Mouse (Mus musculus) Patski (cell line): ENCODE measurements at regions not wholly inside any gene's neighbourhood (a gene's known extent, or its start where the extent isn't known, plus 50 kb on each side); places are given as distances from the start of the nearest gene placed in this dataset.

ENCODE experiments used
- ATAC-seq: fragments of 100-300 bp; one replicate; pipeline ENCODE4 v1.8.0; 2021
- CTCF ChIA-PET: fragments of 350-600 bp; sonication (Branson Sonifier 250); formaldehyde crosslinking; loops from one replicate; lab custom pipeline; 2022; ENCODE audit warnings: inconsistent platforms; lab: Charles Lee
- POLR2A ChIA-PET: fragments of 350-600 bp; sonication (Branson Sonifier 250); formaldehyde crosslinking; loops from one replicate; lab custom pipeline; 2022; ENCODE audit warnings: antibody characterized with exemption, inconsistent platforms; lab: Charles Lee
- DNase-seq: peaks from one replicate; pipeline ENCODE4 v3.0.0-alpha.2; 2011; ENCODE audit warnings: low read depth, low spot score
- H3K27me3 ChIP-seq: fragments of 371-371 bp; one replicate; pipeline ENCODE4 v1.5.1; 2021
- CTCF ChIP-seq: fragments of 100-300 bp; IDR thresholded peaks from one replicate; pipeline ENCODE4 v1.5.1; 2021
- in situ Hi-C: fragments of 300-500 bp; cut with MboI; formaldehyde crosslinking; loops from 3 replicates; pipeline ENCODE4 v1.11.1; 2018; ENCODE audit warnings: low pct_unique_long_range_greater_than_20kb, mixed read lengths

GRCm38 (mm10) chr9:115720306-115720705, 188.9 kb upstream of the Gadl1 start:
- in situ Hi-C loops: no loop called here
- POLR2A ChIA-PET: no interaction called here

GRCm38 (mm10) chr9:115720841-115721240, 188.4 kb upstream of the Gadl1 start:
- CTCF ChIA-PET: no interaction called here
- ATAC-seq (no peak), DNase-seq (no peak)
- POLR2A ChIA-PET: no interaction called here
- no peak for TF ChIP-seq CTCF
- in situ Hi-C loops: no loop called here
- no peaks in the 10 kb centered on the region for H3K27me3 ChIP-seq

More at GRCm38 (mm10) chr9:115720306-115720705, 188.9 kb upstream of the Gadl1 start:
- no peak for TF ChIP-seq CTCF
- H3K27me3 ChIP-seq: no peaks in the 10 kb centered on the region
- CTCF ChIA-PET: no interaction called here
- no peak for ATAC-seq
- no peak for DNase-seq

- CTCF ChIA-PET: no interaction called here
- ATAC-seq (no peak), DNase-seq (no peak)
- in situ Hi-C loops: no loop called here
- no peak for TF ChIP-seq CTCF
- H3K27me3 ChIP-seq: no peaks in the 10 kb centered on the region
- POLR2A ChIA-PET: no interaction called here
Observed at GRCm38 (mm10) chr9:115724063-115724462, 185.2 kb upstream of the Gadl1 start.

GRCm38 (mm10) chr9:115727361-115727760, 181.9 kb upstream of the Gadl1 start:
- no peak for TF ChIP-seq CTCF
- no peak for ATAC-seq
- ChIA-PET CTCF (no interaction called here), POLR2A (no interaction called here)
- H3K27me3 ChIP-seq: no peaks in the 10 kb centered on the region
- in situ Hi-C loops: no loop called here
- no peak for DNase-seq

GRCm38 (mm10) chr9:115731557-115731956, 177.7 kb upstream of the Gadl1 start:
- in situ Hi-C loops: no loop called here
- POLR2A ChIA-PET: no interaction called here
- H3K27me3 ChIP-seq: no peaks in the 10 kb centered on the region
- no peak for TF ChIP-seq CTCF
- DNase-seq: no peak
- no peak for ATAC-seq
- CTCF ChIA-PET: no interaction called here

- ChIA-PET CTCF (no interaction called here), POLR2A (no interaction called here)
- ATAC-seq: no peak
- DNase-seq: no peak
- in situ Hi-C loops: no loop called here
- no peaks in the 10 kb centered on the region for H3K27me3 ChIP-seq
- TF ChIP-seq CTCF: no peak
Observed at GRCm38 (mm10) chr9:115733104-115733503, 176.2 kb upstream of the Gadl1 start.

GRCm38 (mm10) chr9:115739984-115740383, 169.3 kb upstream of the Gadl1 start:
- in situ Hi-C loops: no loop called here
- no peak for TF ChIP-seq CTCF
- POLR2A ChIA-PET: no interaction called here
- DNase-seq (no peak), ATAC-seq (no peak)
- H3K27me3 ChIP-seq: no peaks in the 10 kb centered on the region
- CTCF ChIA-PET: no interaction called here

- ATAC-seq: no peak
- no peak for TF ChIP-seq CTCF
- H3K27me3 ChIP-seq: peaks cover 3% of the 10 kb centered on the region
- ChIA-PET CTCF (no interaction called here), POLR2A (no interaction called here)
- in situ Hi-C loops: no loop called here
- no peak for DNase-seq
Observed at GRCm38 (mm10) chr9:115746436-115746835, 162.8 kb upstream of the Gadl1 start.

GRCm38 (mm10) chr9:115760496-115760895, 148.8 kb upstream of the Gadl1 start:
- no peaks in the 10 kb centered on the region for H3K27me3 ChIP-seq
- ATAC-seq: no peak
- ChIA-PET CTCF (no interaction called here), POLR2A (no interaction called here)
- DNase-seq: no peak
- in situ Hi-C loops: no loop called here
- TF ChIP-seq CTCF: no peak

- ChIA-PET POLR2A (interaction anchor here (0.6 kb wide), 1 partner anchor 312 kb away, joined by 4 read pairs; no protein-coding TSS in a partner anchor), CTCF (no interaction called here)
- no peaks in the 10 kb centered on the region for H3K27me3 ChIP-seq
- no peak for TF ChIP-seq CTCF
- no peak for ATAC-seq
- no peak for DNase-seq
- in situ Hi-C loops: no loop called here
Observed at GRCm38 (mm10) chr9:115764136-115764535, 145.1 kb upstream of the Gadl1 start.

GRCm38 (mm10) chr9:115766471-115766870, 142.8 kb upstream of the Gadl1 start:
- ATAC-seq: no peak
- in situ Hi-C loops: no loop called here
- TF ChIP-seq CTCF: no peak
- POLR2A ChIA-PET: no interaction called here
- CTCF ChIA-PET: no interaction called here
- no peaks in the 10 kb centered on the region for H3K27me3 ChIP-seq
- no peak for DNase-seq

- H3K27me3 ChIP-seq: peaks cover 11% of the 10 kb centered on the region
- in situ Hi-C loops: no loop called here
- no peak for ATAC-seq
- POLR2A ChIA-PET: interaction anchor here (0.5 kb wide), 1 partner anchor 749 kb away, joined by 3 read pairs; no protein-coding TSS in a partner anchor
- CTCF ChIA-PET: no interaction called here
- DNase-seq: no peak
- TF ChIP-seq CTCF: no peak
Observed at GRCm38 (mm10) chr9:115775112-115775511, 134.1 kb upstream of the Gadl1 start.
